Mouse (Mus musculus) megakaryocyte progenitor cell, adult 5-6 weeks (primary cell): ENCODE measurements around the gene Agtrap. TPM values are rescaled to one million over a fixed set of nuclear protein-coding genes. Genes with fewer than 3 reads are reported as not detected.

Source experiments
- ATAC-seq: replicated peaks from 2 replicates; pipeline ENCODE4 v1.8.0; 2016; ENCODE audit warnings: mild to moderate bottlenecking, moderate TSS enrichment, inconsistent platforms; ENCODE audit not compliant: poor library complexity
- total RNA-seq, 2 experiments: library from RNA; stranded (forward) in 1 of 2; stranded (reverse) in 1 of 2; fragments of 157-497, 149-512 nt in 1 of 2; fragments of 200-1000 nt in 1 of 2; gene quantifications; 2 replicates each; pipeline versions ENCODE4 v1.2.3 to v1.2.4; 2015 to 2017

Gene Agtrap
- total RNA-seq, 2 experiments from 2014 or later = 16.3 to 34.5 TPM

GRCm38 (mm10) chr4:148107621-148108291, 19.9 kb upstream of the Agtrap start:
- no peak for ATAC-seq

GRCm38 (mm10) chr4:148104146-148104545, 16.3 kb upstream of the Agtrap start:
- ATAC-seq = no peak

- ATAC-seq = peak; percentile 92
These were observed 14.1 kb upstream of the Agtrap start for GRCm38 (mm10) chr4:148101801-148102527.

GRCm38 (mm10) chr4:148098666-148099065, 10.8 kb upstream of the Agtrap start:
- ATAC-seq = no peak

- ATAC-seq = no peak
These were observed 10.1 kb upstream of the Agtrap start for GRCm38 (mm10) chr4:148097936-148098335.

GRCm38 (mm10) chr4:148095081-148095480, 7.2 kb upstream of the Agtrap start:
- ATAC-seq = no peak

GRCm38 (mm10) chr4:148094161-148094560, 6.3 kb upstream of the Agtrap start:
- ATAC-seq = 0 out of 2 replicates have a peak, but pooled peaks have one; percentile 37

- ATAC-seq = no peak
These were observed 4.9 kb upstream of the Agtrap start for GRCm38 (mm10) chr4:148092551-148093271.

GRCm38 (mm10) chr4:148091181-148091580, 3.4 kb upstream of the Agtrap start:
- ATAC-seq = no peak

GRCm38 (mm10) chr4:148089166-148089565, 1.3 kb upstream of the Agtrap start:
- no peak for ATAC-seq

GRCm38 (mm10) chr4:148087091-148087906, 532 bp downstream of the Agtrap start:
- ATAC-seq = peak; percentile 1; the same call in 1 of the 2 replicates

- no peak for ATAC-seq
These were observed 1.9 kb downstream of the Agtrap start for GRCm38 (mm10) chr4:148085907-148086305.

GRCm38 (mm10) chr4:148085131-148085906, 2.5 kb downstream of the Agtrap start:
- ATAC-seq = no peak

- no peak for ATAC-seq
These were observed 3.5 kb downstream of the Agtrap start for GRCm38 (mm10) chr4:148084261-148084714.

- peak; percentile 20 for ATAC-seq
These were observed 4.5 kb downstream of the Agtrap start for GRCm38 (mm10) chr4:148083176-148083899.

- peak; percentile 62 for ATAC-seq
These were observed 5.4 kb downstream of the Agtrap start for GRCm38 (mm10) chr4:148082257-148083044.

- no peak for ATAC-seq
These were observed 6.6 kb downstream of the Agtrap start for GRCm38 (mm10) chr4:148081201-148081600.

- no peak for ATAC-seq
These were observed 7.2 kb downstream of the Agtrap start for GRCm38 (mm10) chr4:148080597-148080973.
